Mouse (Mus musculus) kidney, adult 2 months (tissue): Measurements from ENCODE around the gene Folr1.

Source experiments
- CTCF ChIP-seq: fragments of 200-500 bp; conservative IDR thresholded peaks from 2 replicates; pipeline ENCODE4 v1.5.1; 2011; ENCODE audit warnings: low read depth, mild to moderate bottlenecking, control low read depth, low read length, moderate library complexity, mixed read lengths; ENCODE audit not compliant: insufficient read depth, insufficient read length
- POLR2A ChIP-seq: fragments of 200-500 bp; IDR thresholded peaks from one replicate; pipeline ENCODE4 v1.6.1; 2011; ENCODE audit warnings: low read depth, low read length, control low read depth

GRCm38 (mm10) chr7:101833916-101834584 is 36.5 kb downstream of the Folr1 start:
- TF ChIP-seq CTCF = no peak
- TF ChIP-seq POLR2A = no peak
